Mouse (Mus musculus) small intestine, adult 2 months (tissue): ENCODE data around the gene Dglucy. TPM values are rescaled to one million over a fixed set of nuclear protein-coding genes. Genes with fewer than 3 reads are reported as not detected.
"Not testable (repeated sequence)": the region's sequence is repeated elsewhere in the genome, so short reads cannot be mapped to it uniquely, and the experiment has no call there.

Experiments used
- H3K27ac ChIP-seq: fragments of 200-500 bp; 2 replicates; pipeline ENCODE4 v1.5.1; 2012; ENCODE audit warnings: low read depth, low read length, control low read depth, inconsistent platforms; ENCODE audit not compliant: insufficient read depth
- H3K27me3 ChIP-seq: fragments of 200-500 bp; 2 replicates; pipeline ENCODE4 v1.6.1; 2012; ENCODE audit warnings: mild to moderate bottlenecking, moderate library complexity, low read length, inconsistent platforms; ENCODE audit not compliant: control insufficient read depth, insufficient read depth
- H3K36me3 ChIP-seq: fragments of 200-500 bp; 2 replicates; pipeline ENCODE4 v1.6.1; 2012; ENCODE audit warnings: mild to moderate bottlenecking, low read length, control low read depth, inconsistent platforms; ENCODE audit not compliant: control insufficient read depth, insufficient read depth
- H3K4me1 ChIP-seq: fragments of 200-500 bp; 2 replicates; pipeline ENCODE4 v1.6.1; 2012; ENCODE audit warnings: low read length, inconsistent platforms, mixed read lengths; ENCODE audit not compliant: control insufficient read depth, insufficient read depth, insufficient read length
- H3K4me3 ChIP-seq: fragments of 200-500 bp; 2 replicates; pipeline ENCODE4 v1.5.1; 2012; ENCODE audit warnings: low read depth, mild to moderate bottlenecking, control low read depth, inconsistent platforms, low read length, moderate library complexity
- CTCF ChIP-seq: fragments of 200-500 bp; IDR thresholded peaks from 2 replicates; pipeline ENCODE4 v1.5.1; 2012; ENCODE audit warnings: low read depth, mild to moderate bottlenecking, control low read depth, inconsistent platforms, low read length, moderate library complexity, mixed read lengths; ENCODE audit not compliant: insufficient replicate concordance, insufficient read length; ENCODE audit errors: extremely low read depth
- POLR2A ChIP-seq: fragments of 200-500 bp; IDR thresholded peaks from 2 replicates; pipeline ENCODE4 v1.6.1; 2012; ENCODE audit warnings: low read depth, mild to moderate bottlenecking, control low read depth, inconsistent platforms, low read length, moderate library complexity
- WGBS: fragments of 180-500 bp; shearing (Covaris S2); methylation state at CpG from one replicate; pipeline ENCODE4 v1.1.7; 2018; 5-methylcytosine and 5-hydroxymethylcytosine counted together
- polyA plus RNA-seq: library from polyadenylated mRNA; depleted of rRNA; stranded (reverse); fragments of >200 nt; gene quantifications from 2 replicates; pipeline ENCODE4 v1.2.3, GENCODE M21; 2012

Dglucy gene
- polyA plus RNA-seq, 1 experiment: 21.8 TPM

DNA sequence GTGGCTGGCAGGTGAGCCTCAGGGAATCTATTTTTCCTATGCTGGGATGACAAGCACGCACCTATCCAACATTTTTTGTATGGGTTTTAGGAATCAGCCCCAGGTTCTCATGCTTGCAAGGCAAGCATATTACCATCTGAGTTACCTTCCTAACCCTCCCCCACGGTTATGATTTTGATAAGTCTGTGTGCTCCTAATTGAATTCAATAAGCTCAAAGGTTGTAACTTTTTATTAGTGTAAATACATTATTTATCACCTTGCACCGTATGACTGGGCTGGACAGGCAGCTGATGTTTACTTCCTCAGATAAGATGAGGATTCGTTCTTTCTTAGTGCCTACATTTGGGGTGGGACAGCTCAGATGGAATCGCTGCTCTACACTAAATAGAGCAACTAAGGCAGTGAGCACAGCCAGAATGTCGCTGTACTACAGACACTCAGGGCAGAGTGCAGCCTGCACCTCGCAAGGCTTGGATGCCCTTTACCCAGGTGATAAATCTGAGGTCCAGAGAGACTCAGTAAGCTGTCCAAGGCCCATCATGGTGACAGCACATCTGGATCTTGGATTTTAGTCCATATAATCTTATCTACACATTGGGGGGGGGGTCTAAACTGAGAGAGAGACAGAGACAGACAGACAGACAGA lies 16.7 kb downstream of the Dglucy start:
- 24% methylated on average over 7 of the region's 7 CpGs for WGBS

DNA sequence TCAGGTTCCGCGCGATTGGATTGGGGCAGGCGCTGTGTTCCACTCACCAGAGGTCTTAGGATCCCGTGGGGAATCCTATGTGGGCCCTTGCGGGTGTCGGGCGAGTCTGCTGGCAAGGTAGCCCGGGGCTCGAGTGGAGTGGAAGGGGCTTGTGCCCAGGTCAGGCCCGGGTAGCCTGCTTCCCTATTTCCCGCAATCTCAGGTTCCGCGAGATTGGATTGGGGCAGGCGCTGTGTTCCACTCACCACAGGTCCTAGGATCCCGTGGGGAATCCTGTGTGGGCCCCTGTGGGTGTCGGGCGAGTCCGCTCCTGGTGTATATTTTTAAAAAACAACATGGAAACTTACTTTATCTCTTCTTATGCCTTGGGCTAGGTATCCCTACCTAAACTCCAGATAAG lies 24.5 kb downstream of the Dglucy start:
- H3K27ac ChIP-seq, H3K4me3 ChIP-seq, H3K4me1 ChIP-seq, H3K27me3 ChIP-seq, H3K36me3 ChIP-seq: not testable (repeated sequence)
- 95% methylated on average over 19 of the region's 19 CpGs for whole genome bisulfite sequencing

More for the DNA sequence above, 16.7 kb downstream of the Dglucy start:
- 0 out of 2 replicates have a peak, but pooled peaks cover 2% of the 10 kb centered on the region for H3K36me3 ChIP-seq
- TF ChIP-seq CTCF: no peak
- no peak for TF ChIP-seq POLR2A
- no peaks in the 10 kb centered on the region for H3K27me3 ChIP-seq
- H3K27ac ChIP-seq: peak overlapping the region; percentile 91
- H3K4me3 ChIP-seq: no peak overlapping the region
- H3K4me1 ChIP-seq: peaks cover 30% of the 10 kb centered on the region; the same call in 1 of the 2 replicates

DNA sequence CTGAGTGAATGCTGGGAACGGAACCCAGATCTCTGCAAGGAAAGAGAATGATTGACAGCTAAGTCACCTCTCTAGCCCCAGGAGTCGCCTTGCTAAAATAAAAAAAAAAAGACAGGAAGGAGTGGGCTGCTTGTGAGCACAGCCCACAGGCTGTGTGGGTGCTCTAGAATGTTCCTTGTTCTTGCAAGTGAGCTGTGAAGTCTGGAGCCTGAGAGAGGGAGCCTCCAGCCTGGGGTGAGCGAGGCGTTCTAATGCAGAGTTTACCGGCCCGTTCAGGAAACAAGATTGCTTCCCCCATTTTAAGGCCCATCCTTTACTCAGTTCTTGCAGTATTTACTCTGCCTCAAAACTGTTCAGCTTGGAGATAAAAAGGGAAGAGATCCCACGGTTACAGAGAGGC lies 28.4 kb downstream of the Dglucy start:
- peaks cover 3% of the 10 kb centered on the region for H3K36me3 ChIP-seq
- H3K4me3 ChIP-seq: no peak overlapping the region
- no peak overlapping the region for H3K27ac ChIP-seq
- WGBS: 84% methylated on average over 7 of the region's 7 CpGs
- no peaks in the 10 kb centered on the region for H3K27me3 ChIP-seq
- no peaks in the 10 kb centered on the region for H3K4me1 ChIP-seq
- TF ChIP-seq POLR2A: no peak
- no peak for TF ChIP-seq CTCF

DNA sequence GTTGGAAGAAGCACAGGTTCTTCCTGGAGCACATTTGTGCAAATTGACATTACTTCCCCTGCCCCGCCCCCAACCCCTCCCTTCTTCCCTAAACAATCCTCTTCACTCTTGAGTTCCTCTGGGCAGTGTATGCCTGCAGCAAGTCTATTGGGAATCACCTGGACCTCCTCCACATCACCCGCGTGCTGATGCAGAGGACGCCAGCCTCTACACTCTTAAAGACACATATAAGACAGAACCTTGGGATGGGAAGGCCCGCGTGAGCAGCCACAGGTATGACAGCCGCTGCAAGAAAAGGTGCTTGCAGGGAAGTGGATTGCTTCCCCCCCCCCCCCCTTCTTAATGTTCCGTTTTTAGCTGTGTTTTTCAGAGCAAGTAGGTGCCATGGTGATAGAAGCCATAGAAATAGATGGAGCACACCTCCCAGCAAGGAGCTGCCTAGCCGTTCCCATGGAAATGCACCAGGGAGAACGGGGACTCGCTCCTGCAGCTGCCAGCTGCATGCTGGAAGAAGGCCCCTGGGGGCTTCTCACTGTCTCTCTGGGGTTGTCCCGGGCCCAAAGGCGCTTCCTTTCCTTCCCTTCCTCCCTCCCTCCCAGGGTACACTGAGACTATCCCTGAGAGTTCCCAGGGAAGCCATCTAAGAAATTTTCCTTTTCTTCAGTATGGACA lies 29.9 kb downstream of the Dglucy start:
- Histone ChIP-seq H3K4me3 (no peak overlapping the region), H3K4me1 (no peaks in the 10 kb centered on the region), H3K27ac (no peak overlapping the region), H3K27me3 (no peaks in the 10 kb centered on the region), H3K36me3 (peaks cover 2% of the 10 kb centered on the region)
- WGBS: 81% methylated on average over 13 of the region's 13 CpGs
- TF ChIP-seq POLR2A (no peak), CTCF (no peak)

DNA sequence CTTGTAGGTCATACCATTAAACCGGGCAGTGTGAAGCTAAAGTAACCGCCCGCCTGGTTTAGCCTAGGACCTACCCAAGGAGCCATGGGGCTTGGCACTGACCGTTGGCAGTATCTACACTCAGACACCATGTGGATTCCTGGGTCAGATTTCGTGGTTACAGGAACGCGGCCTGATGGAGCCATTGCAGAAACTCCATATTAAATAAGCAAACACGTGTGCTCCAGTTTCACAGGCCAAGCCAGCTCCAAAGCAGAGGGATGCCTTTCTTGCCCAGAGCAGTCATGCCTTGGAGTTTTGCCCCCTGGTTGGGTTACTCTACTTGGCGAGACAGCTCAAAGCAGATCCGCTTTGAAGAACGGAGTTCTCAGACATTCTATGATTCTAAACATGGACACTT lies 31.7 kb downstream of the Dglucy start:
- 95% methylated on average over 11 of the region's 11 CpGs for WGBS
- peaks cover 2% of the 10 kb centered on the region for H3K36me3 ChIP-seq
- no peak overlapping the region for H3K4me3 ChIP-seq
- TF ChIP-seq POLR2A (no peak), CTCF (no peak)
- no peaks in the 10 kb centered on the region for H3K27me3 ChIP-seq
- no peak overlapping the region for H3K27ac ChIP-seq
- H3K4me1 ChIP-seq: no peaks in the 10 kb centered on the region

DNA sequence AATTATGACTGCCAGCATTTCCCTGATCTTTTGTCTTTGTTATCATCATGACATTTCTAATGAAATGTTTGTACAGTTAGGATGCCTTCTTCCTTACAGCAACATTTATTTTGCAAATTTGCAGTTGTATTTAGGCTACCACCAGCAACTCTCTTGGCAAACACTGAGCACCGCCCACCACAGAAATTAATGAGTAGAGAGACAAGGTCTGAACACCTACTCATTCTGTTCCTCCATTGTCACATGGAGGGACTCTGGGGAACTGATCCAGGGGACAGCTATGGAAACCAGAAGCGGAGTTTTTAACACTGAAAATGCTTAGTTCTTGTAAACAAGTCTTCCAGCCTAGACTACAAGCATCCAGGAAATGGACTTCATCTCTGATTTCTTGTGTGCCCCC lies 35.0 kb downstream of the Dglucy start:
- Histone ChIP-seq H3K4me1 (no peaks in the 10 kb centered on the region), H3K4me3 (no peak overlapping the region), H3K27me3 (no peaks in the 10 kb centered on the region), H3K36me3 (no peaks in the 10 kb centered on the region; the same call in 1 of the 2 replicates), H3K27ac (no peak overlapping the region)
- WGBS: 98% methylated on average over 2 of the region's 2 CpGs
- TF ChIP-seq POLR2A (no peak), CTCF (no peak)

DNA sequence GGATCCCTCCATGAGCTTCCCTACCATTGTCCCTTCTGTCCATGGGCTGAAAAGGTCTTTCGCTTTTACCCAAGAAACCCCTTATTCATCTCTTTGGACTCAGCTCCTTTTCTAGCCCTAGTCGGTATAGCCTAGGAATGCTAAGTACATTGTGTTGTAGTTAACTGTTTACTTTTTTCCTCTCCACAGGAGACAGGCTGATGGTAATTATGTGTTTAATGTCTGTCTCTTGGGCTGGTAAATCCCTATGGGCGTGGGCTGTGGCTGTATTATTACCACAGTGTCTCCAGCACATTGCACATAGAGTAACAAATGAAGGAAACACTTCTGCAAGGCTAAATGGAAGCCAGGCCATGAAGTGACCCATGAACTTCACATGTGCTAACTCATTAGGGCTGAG lies 35.8 kb downstream of the Dglucy start:
- TF ChIP-seq POLR2A: no peak
- no peak for TF ChIP-seq CTCF
- H3K4me1 ChIP-seq: no peaks in the 10 kb centered on the region
- no peaks in the 10 kb centered on the region for H3K27me3 ChIP-seq
- 87% methylated on average over 3 of the region's 3 CpGs for WGBS
- no peak overlapping the region for H3K4me3 ChIP-seq
- no peak overlapping the region for H3K27ac ChIP-seq
- H3K36me3 ChIP-seq: no peaks in the 10 kb centered on the region
